Mouse (Mus musculus): Measurements from ENCODE around the gene Ceacam18.
"Not testable (repeated sequence)": the region's sequence is repeated elsewhere in the genome, so short reads cannot be mapped to it uniquely, and the experiment has no call there.

- TF ChIP-seq CTCF, EP300 (IDR thresholded peaks at IDR 0.05; ENCODE audit: low read depth): not testable (repeated sequence)
Measured at GRCm38 (mm10) chr7:43667221-43667620, 32.7 kb downstream of the Ceacam18 start.
